Mouse (Mus musculus) MEL (cell line): ENCODE measurements at regions not wholly inside any gene's neighbourhood (a gene's known extent, or its start where the extent isn't known, plus 50 kb on each side); places are given as distances from the start of the nearest gene placed in this dataset.

Experiments used
- CTCF ChIP-seq, 3 experiments: IDR thresholded peaks in 2 of 3; conservative IDR thresholded peaks in 1 of 3; 2 replicates each; pipeline ENCODE4 v1.5.1; 2011 to 2012; ENCODE audit warnings: low read length in 3 of 3, low read depth in 2 of 3, mild to moderate bottlenecking in 2 of 3, improper control_type of control experiment in 1 of 3, inconsistent platforms in 1 of 3, mixed read lengths in 1 of 3, moderate library complexity in 1 of 3; ENCODE audit not compliant: control insufficient read depth in 1 of 3, insufficient read depth in 1 of 3, poor library complexity in 1 of 3, severe bottlenecking in 1 of 3
- POLR2A ChIP-seq, 2 experiments: IDR thresholded peaks; 2 replicates each; pipeline ENCODE4 v1.6.1; 2011 to 2012; ENCODE audit warnings: low read length in 2 of 2, mild to moderate bottlenecking in 2 of 2, control low read depth in 1 of 2, improper control_type of control experiment in 1 of 2, low read depth in 1 of 2, moderate library complexity in 1 of 2; ENCODE audit not compliant: control insufficient read depth in 1 of 2, insufficient read depth in 1 of 2, poor library complexity in 1 of 2
- ZKSCAN1 ChIP-seq: IDR thresholded peaks from 2 replicates; pipeline ENCODE4 v1.6.1; 2012; ENCODE audit warnings: low read depth, mild to moderate bottlenecking, inconsistent platforms, low read length, improper control_type of control experiment, moderate library complexity
- ZNF384 ChIP-seq: IDR thresholded peaks from 2 replicates; pipeline ENCODE4 v1.6.1; 2012; ENCODE audit warnings: low read depth, mild to moderate bottlenecking, inconsistent platforms, low read length, improper control_type of control experiment

- no peak for TF ChIP-seq CTCF (IDR thresholded peaks at IDR 0.05 in 2 of 3, conservative IDR thresholded peaks at IDR 0.05 in 1 of 3; ENCODE audit: control insufficient read depth in 1 of 3, insufficient read depth in 1 of 3, low read depth in 2 of 3, low read length in 3 of 3, poor library complexity in 1 of 3, severe bottlenecking in 1 of 3)
- TF ChIP-seq POLR2A (IDR thresholded peaks at IDR 0.05; ENCODE audit: control insufficient read depth in 1 of 2, insufficient read depth in 1 of 2, low read depth in 1 of 2, low read length in 2 of 2, poor library complexity in 1 of 2) = no peak
- TF ChIP-seq ZKSCAN1 = no peak
- no peak for TF ChIP-seq ZNF384
These were observed 56.8 kb upstream of the Neurl1b start for GRCm38 (mm10) chr17:26357784-26358183.
